Comparison of ENCODE assay signal across 9 mouse cellular contexts in genomic region chr17:86215771-86216170, GRCm38 (mm10). TPM values are rescaled to one million over a fixed set of nuclear protein-coding genes. Genes with fewer than 3 reads are reported as not detected.
A peak's percentile ranks its signal among the peaks of the same experiment; 100 is the strongest.
DNase-seq lines count a peak whose midpoint lies in the region; ATAC-seq and TF ChIP-seq lines count a peak whose summit lies in the region.
"Had no signal": no experiment of that assay in that cellular context is flagged by ENCODE, and none has a peak within 500 bp of the region (broad histone marks: within the 10 kb centered on the region; RNA-seq: fewer than 3 reads in every experiment).

No protein-coding gene starts in this region.

- H3K36me3 ChIP-seq in lung, postnatal 0 days (ENCODE audit: insufficient read depth, low read length), result no peaks in the 10 kb centered on the region
- no peaks in the 10 kb centered on the region for H3K36me3 ChIP-seq in thymus, adult 2 months (ENCODE audit: control insufficient read depth, insufficient read depth, low read length)
- H3K36me3 ChIP-seq: midbrain, embryonic 12.5 days had no signal

- no peaks in the 10 kb centered on the region for H3K27me3 ChIP-seq in lung, postnatal 0 days (replicated peaks; ENCODE audit: insufficient read depth, low read length)
- no peaks in the 10 kb centered on the region for H3K27me3 ChIP-seq in thymus, adult 2 months (ENCODE audit: control insufficient read depth, insufficient read depth, low read length)
- H3K27me3 ChIP-seq: midbrain, embryonic 12.5 days had no signal

- peak; percentile 72 for TF ChIP-seq CTCF in lung, postnatal 0 days (IDR thresholded peaks at IDR 0.05)
- TF ChIP-seq CTCF in thymus, adult 2 months (IDR thresholded peaks at IDR 0.05; ENCODE audit: borderline replicate concordance, control insufficient read depth, extremely low read depth, insufficient read depth, low read length, poor library complexity), result peak; percentile 75; the same call in 1 of the 2 replicates

- H3K27ac ChIP-seq in lung, postnatal 0 days (ENCODE audit: low read length), result no peak overlapping the region
- H3K27ac ChIP-seq in thymus, adult 2 months (ENCODE audit: control insufficient read depth, insufficient read depth, low read length), result no peak overlapping the region
- H3K27ac ChIP-seq: midbrain, embryonic 12.5 days had no signal

- H3K9me3 ChIP-seq in lung, postnatal 0 days (ENCODE audit: low read length), result no peaks in the 10 kb centered on the region
- H3K9me3 ChIP-seq: midbrain, embryonic 12.5 days had no signal

- TF ChIP-seq EP300 in lung, postnatal 0 days (IDR thresholded peaks at IDR 0.05), result no peak

- H3K4me2 ChIP-seq in lung, postnatal 0 days (replicated peaks; ENCODE audit: low read depth, low read length), result no peak overlapping the region
- H3K4me2 ChIP-seq: midbrain, embryonic 12.5 days had no signal

- H3K9ac ChIP-seq in lung, postnatal 0 days (replicated peaks; ENCODE audit: low read depth), result no peak overlapping the region
- H3K9ac ChIP-seq: midbrain, embryonic 12.5 days had no signal

- no peak for ATAC-seq in cerebellum, adult (ENCODE audit: insufficient number of reproducible peaks, low FRiP score, low TSS enrichment)
- peak; percentile 54 for ATAC-seq in lung, postnatal 0 days

- WGBS in lung, postnatal 0 days, result 67% methylated on average over 7 of the region's 7 CpGs
- 63% methylated on average over 7 of the region's 7 CpGs for WGBS in thymus, adult 2 months

- H3K4me3 ChIP-seq in lung, postnatal 0 days (ENCODE audit: low read depth, low read length), result no peak overlapping the region
- H3K4me3 ChIP-seq in thymus, adult 2 months (ENCODE audit: control insufficient read depth, insufficient read depth, low read length), result no peak overlapping the region
- H3K4me3 ChIP-seq: midbrain, embryonic 12.5 days had no signal

- H3K4me1 ChIP-seq in lung, postnatal 0 days (ENCODE audit: insufficient read depth, low read depth, low read length), result no peaks in the 10 kb centered on the region
- H3K4me1 ChIP-seq in thymus, adult 2 months (replicated peaks; ENCODE audit: control insufficient read depth, insufficient read depth, low read length), result no peaks in the 10 kb centered on the region
- H3K4me1 ChIP-seq: midbrain, embryonic 12.5 days had no signal

- peak; percentile 38 for DNase-seq in cerebellum, adult 9-10 months
- DNase-seq in CD8-positive naive resting alpha-beta T cell, adult 2 months (ENCODE audit: low read depth in 2 of 2, low spot score in 2 of 2), result peak; percentile 51 to 61
- DNase-seq in induced T-regulatory cell, adult 2 months (ENCODE audit: low read depth), result peak; percentile 75
- DNase-seq in lung, postnatal 0 days (ENCODE audit: low spot score), result peak; percentile 48
- peak; percentile 54 for DNase-seq in thymus, adult 2 months
- DNase-seq in adipocyte (ENCODE audit: low spot score), result no peak
- DNase-seq in layer of hippocampus, postnatal 10 days (ENCODE audit: low spot score in 2 of 2), result no peak

- no peak for TF ChIP-seq POLR2A in thymus, adult 2 months (IDR thresholded peaks at IDR 0.05; ENCODE audit: control insufficient read depth, extremely low read depth, insufficient read depth, low read length, poor library complexity)

RNA-seq across cellular contexts. Expression of gene Prkce, which starts 48.2 kb away (rescaled TPM):
- polyA plus RNA-seq in lung, postnatal 0 days (2015; fragmentation: Nextera tagmentation; extraction: Ambion mirVana), result 10.6 and 10.9 TPM in 2 replicates
- polyA plus RNA-seq in thymus, adult 2 months (2012; rRNA removed), result 1.6 TPM in 2 replicates
- total RNA-seq in layer of hippocampus, postnatal 10 days (2021), result 100 to 1,000 TPM; 315 to 338 TPM

Comparison
In these comparisons a context has a peak if more than half of its experiments do, and no peak if none do; other contexts are left out.
1. DNase-seq: peak in cerebellum, adult 9-10 months (single experiment), CD8-positive naive resting alpha-beta T cell, adult 2 months (2 of 2), induced T-regulatory cell, adult 2 months (single experiment), lung, postnatal 0 days (single experiment) and thymus, adult 2 months (single experiment); none in adipocyte (single experiment) and layer of hippocampus, postnatal 10 days (0 of 2).